Mouse (Mus musculus) hindbrain, embryonic 10.5 days (tissue): ENCODE measurements at regions not wholly inside any gene's neighbourhood (a gene's known extent, or its start where the extent isn't known, plus 50 kb on each side); places are given as distances from the start of the nearest gene placed in this dataset.

Source experiments
- DNase-seq: peaks from one replicate; pipeline ENCODE4 v3.0.0-alpha.2; 2017; ENCODE audit warnings: low spot score
- H3K27ac ChIP-seq: fragments of 300-500 bp; sonication (generic); 2 replicates; pipeline ENCODE4 v1.5.1; 2016; ENCODE audit warnings: mild to moderate bottlenecking, moderate library complexity
- H3K27me3 ChIP-seq: fragments of 300-500 bp; sonication (generic); 2 replicates; pipeline ENCODE4 v1.6.1; 2016; ENCODE audit warnings: mild to moderate bottlenecking; ENCODE audit not compliant: poor library complexity, insufficient read depth, severe bottlenecking
- H3K36me3 ChIP-seq: fragments of 300-500 bp; sonication (generic); 2 replicates; pipeline ENCODE4 v1.6.1; 2016; ENCODE audit warnings: mild to moderate bottlenecking, moderate library complexity
- H3K4me1 ChIP-seq: fragments of 300-500 bp; sonication (generic); replicated peaks from 2 replicates; pipeline ENCODE4 v1.6.1; 2016; ENCODE audit warnings: mild to moderate bottlenecking
- H3K4me3 ChIP-seq: fragments of 300-500 bp; sonication (generic); 2 replicates; pipeline ENCODE4 v1.5.1; 2016; ENCODE audit warnings: mild to moderate bottlenecking, moderate library complexity
- H3K9me3 ChIP-seq: fragments of 300-500 bp; sonication (generic); 2 replicates; pipeline ENCODE4 v1.6.1; 2016; ENCODE audit warnings: mild to moderate bottlenecking, moderate library complexity
- WGBS: fragments of 180-500 bp; shearing (Covaris S2); methylation state at CpG from one replicate; pipeline ENCODE4 v1.1.7; 2016; 5-methylcytosine and 5-hydroxymethylcytosine counted together

GRCm38 (mm10) chr3:148448465-148448864 is 541.9 kb downstream of the Adgrl2 start:
- Histone ChIP-seq H3K27ac (no peak overlapping the region), H3K9me3 (no peaks in the 10 kb centered on the region), H3K27me3 (no peaks in the 10 kb centered on the region), H3K36me3 (no peaks in the 10 kb centered on the region), H3K4me1 (no peaks in the 10 kb centered on the region), H3K4me3 (no peak overlapping the region)
- 46% methylated on average over 1 of the region's 1 CpGs for WGBS
- no peak for DNase-seq

- WGBS, result 83% methylated on average over 1 of the region's 1 CpGs
- Histone ChIP-seq H3K27me3 (no peaks in the 10 kb centered on the region), H3K36me3 (no peaks in the 10 kb centered on the region), H3K4me1 (peaks cover 9% of the 10 kb centered on the region; the same call in 1 of the 2 replicates), H3K9me3 (no peaks in the 10 kb centered on the region), H3K27ac (no peak overlapping the region), H3K4me3 (no peak overlapping the region)
- DNase-seq, result no peak
Observed at GRCm38 (mm10) chr3:148446845-148447244, 543.5 kb downstream of the Adgrl2 start.

- Histone ChIP-seq H3K27ac (no peak overlapping the region), H3K4me1 (peaks cover 9% of the 10 kb centered on the region; the same call in 1 of the 2 replicates), H3K36me3 (no peaks in the 10 kb centered on the region), H3K9me3 (no peaks in the 10 kb centered on the region), H3K27me3 (no peaks in the 10 kb centered on the region), H3K4me3 (no peak overlapping the region)
- 74% methylated on average over 3 of the region's 3 CpGs for WGBS
- no peak for DNase-seq
Observed at GRCm38 (mm10) chr3:148443012-148443411, 547.3 kb downstream of the Adgrl2 start.

GRCm38 (mm10) chr3:148434033-148434432 is 556.3 kb downstream of the Adgrl2 start:
- Histone ChIP-seq H3K27me3 (no peaks in the 10 kb centered on the region), H3K4me1 (peaks cover 6% of the 10 kb centered on the region), H3K27ac (no peak overlapping the region), H3K4me3 (no peak overlapping the region), H3K9me3 (0 out of 2 replicates have a peak, but pooled peaks cover 4% of the 10 kb centered on the region), H3K36me3 (no peaks in the 10 kb centered on the region)
- WGBS, result 87% methylated on average over 4 of the region's 4 CpGs
- no peak for DNase-seq

GRCm38 (mm10) chr3:148429012-148429865 is 561.1 kb downstream of the Adgrl2 start:
- Histone ChIP-seq H3K27me3 (0 out of 2 replicates have a peak, but pooled peaks cover 3% of the 10 kb centered on the region), H3K4me3 (no peak overlapping the region), H3K9me3 (0 out of 2 replicates have a peak, but pooled peaks cover 4% of the 10 kb centered on the region), H3K36me3 (no peaks in the 10 kb centered on the region), H3K27ac (no peak overlapping the region), H3K4me1 (peaks cover 23% of the 10 kb centered on the region)
- WGBS, result 83% methylated on average over 10 of the region's 10 CpGs
- no peak for DNase-seq

- H3K36me3 ChIP-seq, result no peaks in the 10 kb centered on the region
- 86% methylated on average over 4 of the region's 4 CpGs for WGBS
- no peak overlapping the region for H3K27ac ChIP-seq
- no peaks in the 10 kb centered on the region for H3K9me3 ChIP-seq
- no peak for DNase-seq
- H3K4me1 ChIP-seq, result peaks cover 21% of the 10 kb centered on the region
- 0 out of 2 replicates have a peak, but pooled peaks cover 3% of the 10 kb centered on the region for H3K27me3 ChIP-seq
- no peak overlapping the region for H3K4me3 ChIP-seq
Observed at GRCm38 (mm10) chr3:148424089-148424488, 566.3 kb downstream of the Adgrl2 start.

- no peaks in the 10 kb centered on the region for H3K9me3 ChIP-seq
- WGBS, result 96% methylated on average over 1 of the region's 1 CpGs
- no peaks in the 10 kb centered on the region for H3K36me3 ChIP-seq
- no peak for DNase-seq
- H3K4me1 ChIP-seq, result peaks cover 21% of the 10 kb centered on the region
- H3K4me3 ChIP-seq, result no peak overlapping the region
- 0 out of 2 replicates have a peak, but pooled peaks cover 3% of the 10 kb centered on the region for H3K27me3 ChIP-seq
- no peak overlapping the region for H3K27ac ChIP-seq
Observed at GRCm38 (mm10) chr3:148423383-148423782, 567.0 kb downstream of the Adgrl2 start.

GRCm38 (mm10) chr3:148422720-148423119 is 567.6 kb downstream of the Adgrl2 start:
- Histone ChIP-seq H3K27me3 (0 out of 2 replicates have a peak, but pooled peaks cover 3% of the 10 kb centered on the region), H3K4me1 (peaks cover 25% of the 10 kb centered on the region), H3K4me3 (no peak overlapping the region), H3K36me3 (no peaks in the 10 kb centered on the region), H3K27ac (no peak overlapping the region), H3K9me3 (no peaks in the 10 kb centered on the region)
- no peak for DNase-seq
- WGBS, result 73% methylated on average over 3 of the region's 3 CpGs

- no peak overlapping the region for H3K27ac ChIP-seq
- no peaks in the 10 kb centered on the region for H3K9me3 ChIP-seq
- DNase-seq, result no peak
- WGBS, result 66% methylated on average over 2 of the region's 2 CpGs
- H3K36me3 ChIP-seq, result no peaks in the 10 kb centered on the region
- H3K4me1 ChIP-seq, result peaks cover 28% of the 10 kb centered on the region
- 0 out of 2 replicates have a peak, but pooled peaks cover 3% of the 10 kb centered on the region for H3K27me3 ChIP-seq
- H3K4me3 ChIP-seq, result no peak overlapping the region
Observed at GRCm38 (mm10) chr3:148422205-148422604, 568.1 kb downstream of the Adgrl2 start.

GRCm38 (mm10) chr3:148420303-148420702 is 570.1 kb downstream of the Adgrl2 start:
- whole genome bisulfite sequencing, result 93% methylated on average over 5 of the region's 5 CpGs
- H3K9me3 ChIP-seq, result no peaks in the 10 kb centered on the region
- DNase-seq, result no peak

GRCm38 (mm10) chr3:148419462-148420074 is 570.8 kb downstream of the Adgrl2 start:
- WGBS, result 81% methylated on average over 2 of the region's 2 CpGs
- H3K4me1 ChIP-seq, result peaks cover 14% of the 10 kb centered on the region
- no peaks in the 10 kb centered on the region for H3K9me3 ChIP-seq
- no peak overlapping the region for H3K4me3 ChIP-seq
- H3K27me3 ChIP-seq, result no peaks in the 10 kb centered on the region
- H3K27ac ChIP-seq, result no peak overlapping the region
- no peaks in the 10 kb centered on the region for H3K36me3 ChIP-seq
- no peak for DNase-seq

More at GRCm38 (mm10) chr3:148420303-148420702, 570.1 kb downstream of the Adgrl2 start:
- H3K27ac ChIP-seq, result no peak overlapping the region
- H3K4me1 ChIP-seq, result peaks cover 22% of the 10 kb centered on the region
- 0 out of 2 replicates have a peak, but pooled peaks cover 1% of the 10 kb centered on the region for H3K27me3 ChIP-seq
- no peaks in the 10 kb centered on the region for H3K36me3 ChIP-seq
- H3K4me3 ChIP-seq, result no peak overlapping the region

GRCm38 (mm10) chr3:148418067-148418466 is 572.3 kb downstream of the Adgrl2 start:
- Histone ChIP-seq H3K4me1 (peaks cover 7% of the 10 kb centered on the region; the same call in 1 of the 2 replicates), H3K4me3 (no peak overlapping the region), H3K36me3 (no peaks in the 10 kb centered on the region), H3K27ac (no peak overlapping the region), H3K9me3 (no peaks in the 10 kb centered on the region), H3K27me3 (no peaks in the 10 kb centered on the region)
- 27% methylated on average over 6 of the region's 6 CpGs for WGBS
- no peak for DNase-seq

- no peaks in the 10 kb centered on the region for H3K27me3 ChIP-seq
- no peak for DNase-seq
- peaks cover 7% of the 10 kb centered on the region; the same call in 1 of the 2 replicates for H3K4me1 ChIP-seq
- WGBS, result 81% methylated on average over 7 of the region's 7 CpGs
- H3K9me3 ChIP-seq, result no peaks in the 10 kb centered on the region
- no peaks in the 10 kb centered on the region for H3K36me3 ChIP-seq
- no peak overlapping the region for H3K4me3 ChIP-seq
- no peak overlapping the region for H3K27ac ChIP-seq
Observed at GRCm38 (mm10) chr3:148415443-148415842, 574.9 kb downstream of the Adgrl2 start.
